Mouse (Mus musculus): Measurements from ENCODE around the gene H3f3a. TPM values are rescaled to one million over a fixed set of nuclear protein-coding genes. Genes with fewer than 3 reads are reported as not detected.

H3f3a gene
- total RNA-seq, 4 experiments from 2014 or later = 274 to 310 (median 289) TPM

GRCm38 (mm10) chr1:180823716-180824115 lies 10.0 kb upstream of the H3f3a start:
- no peak for DNase-seq (ENCODE audit: low spot score in 2 of 2)

- no peak for DNase-seq (ENCODE audit: low spot score in 2 of 2)
Observed at GRCm38 (mm10) chr1:180822276-180822675, 8.5 kb upstream of the H3f3a start.

- no peak for DNase-seq (ENCODE audit: low spot score in 2 of 2)
Observed at GRCm38 (mm10) chr1:180821101-180821500, 7.4 kb upstream of the H3f3a start.

GRCm38 (mm10) chr1:180818000-180818399 lies 4.3 kb upstream of the H3f3a start:
- DNase-seq (ENCODE audit: low spot score in 2 of 2) = no peak

GRCm38 (mm10) chr1:180815371-180816024 lies 1.8 kb upstream of the H3f3a start:
- DNase-seq (ENCODE audit: low spot score in 2 of 2) = no peak

- peak; percentile 90 to 94 for DNase-seq (ENCODE audit: low spot score in 2 of 2)
Observed at GRCm38 (mm10) chr1:180813409-180813884, 296 bp downstream of the H3f3a start.

- peak; percentile 28 to 31 for DNase-seq (ENCODE audit: low spot score in 2 of 2)
Observed at GRCm38 (mm10) chr1:180812463-180813408, 1.0 kb downstream of the H3f3a start.

- no peak for DNase-seq (ENCODE audit: low spot score in 2 of 2)
Observed at GRCm38 (mm10) chr1:180811596-180812462, 1.9 kb downstream of the H3f3a start.

- DNase-seq (ENCODE audit: low spot score in 2 of 2) = no peak
Observed at GRCm38 (mm10) chr1:180810976-180811375, 2.8 kb downstream of the H3f3a start.

- no peak for DNase-seq (ENCODE audit: low spot score in 2 of 2)
Observed at GRCm38 (mm10) chr1:180808831-180809230, 4.9 kb downstream of the H3f3a start.

GRCm38 (mm10) chr1:180803881-180804280 lies 9.9 kb downstream of the H3f3a start:
- no peak for DNase-seq (ENCODE audit: low spot score in 2 of 2)

- no peak for DNase-seq (ENCODE audit: low spot score in 2 of 2)
Observed at GRCm38 (mm10) chr1:180801466-180801994, 12.2 kb downstream of the H3f3a start.

GRCm38 (mm10) chr1:180800814-180801213 lies 12.9 kb downstream of the H3f3a start:
- DNase-seq (ENCODE audit: low spot score in 2 of 2) = no peak

- no peak for DNase-seq (ENCODE audit: low spot score in 2 of 2)
Observed at GRCm38 (mm10) chr1:180800022-180800421, 13.7 kb downstream of the H3f3a start.

GRCm38 (mm10) chr1:180799253-180799652 lies 14.5 kb downstream of the H3f3a start:
- no peak for DNase-seq (ENCODE audit: low spot score in 2 of 2)

GRCm38 (mm10) chr1:180798660-180799059 lies 15.1 kb downstream of the H3f3a start:
- DNase-seq (ENCODE audit: low spot score in 2 of 2) = no peak

GRCm38 (mm10) chr1:180794170-180794569 lies 19.6 kb downstream of the H3f3a start:
- no peak for DNase-seq (ENCODE audit: low spot score in 2 of 2)

- no peak for DNase-seq (ENCODE audit: low spot score in 2 of 2)
Observed at GRCm38 (mm10) chr1:180793445-180794117, 20.2 kb downstream of the H3f3a start.

GRCm38 (mm10) chr1:180792814-180793213 lies 20.9 kb downstream of the H3f3a start:
- DNase-seq (ENCODE audit: low spot score in 2 of 2) = no peak

GRCm38 (mm10) chr1:180791821-180792480 lies 21.8 kb downstream of the H3f3a start:
- no peak for DNase-seq (ENCODE audit: low spot score in 2 of 2)
